Mouse (Mus musculus) mature B cell (primary cell): ENCODE measurements around the gene Tsc22d2.

ENCODE experiments used
- in situ Hi-C: fragments of 300-500 bp; cut with MboI; formaldehyde crosslinking; loops from 2 replicates; pipeline ENCODE4 v1.14.3; 2019

Gene Tsc22d2

DNA sequence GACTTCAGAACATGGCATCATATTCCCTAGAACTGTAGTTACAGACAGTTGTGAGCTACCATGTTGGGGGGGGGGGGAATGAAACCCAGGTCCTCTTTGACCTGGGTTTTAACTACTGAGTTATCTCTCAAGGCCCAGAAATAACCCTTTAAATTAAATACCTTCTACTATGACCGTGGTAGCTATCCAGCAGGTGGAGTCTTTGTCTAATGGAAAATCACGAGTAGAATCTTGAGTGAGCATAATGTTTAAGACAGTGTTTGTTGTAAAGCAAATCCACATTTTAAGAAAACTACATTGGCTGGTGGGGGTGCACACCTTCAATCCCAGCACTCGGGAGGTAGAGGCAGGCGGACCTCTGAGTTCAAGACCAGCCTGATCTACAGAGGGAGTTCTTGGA lies 99.0 kb downstream of the Tsc22d2 start:
- in situ Hi-C loops = loop anchor here (10.0 to 25.0 kb wide), 4 partner anchors 61 to 549 kb away; partner anchors contain the start of genes Selenot and Siah2

DNA sequence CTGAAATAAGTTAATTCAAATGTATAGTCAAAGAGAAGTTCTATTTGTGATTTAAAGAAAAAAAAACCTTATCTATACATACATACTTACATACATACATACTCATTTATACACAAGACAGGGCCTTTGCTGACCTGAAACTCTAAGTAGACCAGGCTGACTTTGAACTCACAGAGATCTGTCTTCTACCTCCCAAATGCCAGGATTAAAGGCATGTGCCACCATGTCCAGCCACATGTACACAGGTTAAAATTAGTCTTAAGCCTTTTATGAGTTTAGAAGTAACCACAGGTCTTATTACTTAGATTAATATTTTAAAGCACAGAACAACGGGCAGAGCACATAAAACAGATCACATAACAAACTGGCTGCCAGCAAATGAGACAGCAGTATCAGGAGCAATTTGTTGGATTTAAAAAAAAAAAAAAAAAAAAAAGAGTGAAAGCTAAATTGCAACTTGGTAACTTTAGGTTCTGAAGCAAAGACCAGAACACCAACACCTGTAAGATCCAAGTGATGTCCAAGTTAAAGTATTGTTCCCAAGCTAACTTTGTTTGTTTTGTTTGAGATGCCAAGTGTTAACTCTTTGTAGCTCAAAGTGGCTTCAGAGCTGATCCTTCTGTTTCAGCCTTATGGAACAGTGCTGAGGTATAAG lies 101.6 kb downstream of the Tsc22d2 start:
- in situ Hi-C loops = loop anchor here (10.0 to 25.0 kb wide), 4 partner anchors 59 to 546 kb away; partner anchors contain the start of genes Selenot and Siah2
